Mouse (Mus musculus): Measurements from ENCODE around the gene Gls. TPM values are rescaled to one million over a fixed set of nuclear protein-coding genes. Genes with fewer than 3 reads are reported as not detected.
A peak's percentile ranks its signal among the peaks of the same experiment; 100 is the strongest.

The Gls gene
- polyA plus RNA-seq, 1 experiment, result 15.5 TPM

- Histone ChIP-seq H3K27ac (replicated peaks; ENCODE audit: low read depth, low read length) (no peak overlapping the region), H3K4me3 (ENCODE audit: insufficient read depth, low read depth, low read length) (no peak overlapping the region), H3K4me1 (ENCODE audit: control insufficient read depth, insufficient read depth, insufficient read length, low read length) (no peaks in the 10 kb centered on the region)
These were observed 99.8 kb downstream of the Gls start for GRCm38 (mm10) chr1:52133254-52133653.

GRCm38 (mm10) chr1:52131787-52132377 is 101.2 kb downstream of the Gls start:
- Histone ChIP-seq H3K4me1 (ENCODE audit: control insufficient read depth, insufficient read depth, insufficient read length, low read length) (no peaks in the 10 kb centered on the region), H3K4me3 (ENCODE audit: insufficient read depth, low read depth, low read length) (no peak overlapping the region), H3K27ac (replicated peaks; ENCODE audit: low read depth, low read length) (no peak overlapping the region)

DNA sequence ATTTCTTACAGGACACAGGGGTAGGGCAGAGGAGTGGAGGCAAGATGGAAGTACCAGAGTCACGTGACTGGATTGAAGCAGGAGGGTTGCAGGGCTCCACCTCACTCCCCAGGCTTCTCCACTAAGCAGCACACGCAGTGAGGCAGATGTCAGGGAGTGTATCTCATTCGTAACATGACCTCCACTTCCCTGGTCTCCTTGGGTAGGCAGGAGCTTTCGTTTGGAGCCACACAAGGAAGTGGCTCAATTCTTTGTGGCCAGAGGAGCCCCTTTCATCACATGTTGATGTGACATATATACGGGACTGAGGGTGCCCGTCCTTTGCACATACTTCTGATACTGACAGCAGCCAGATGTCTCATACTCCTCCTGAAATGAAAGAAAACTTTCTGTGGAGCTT is 103.2 kb downstream of the Gls start:
- H3K4me3 ChIP-seq (ENCODE audit: insufficient read depth, low read depth, low read length), result no peak overlapping the region
- H3K27ac ChIP-seq (replicated peaks; ENCODE audit: low read depth, low read length), result no peak overlapping the region
- no peaks in the 10 kb centered on the region for H3K4me1 ChIP-seq (ENCODE audit: control insufficient read depth, insufficient read depth, insufficient read length, low read length)

DNA sequence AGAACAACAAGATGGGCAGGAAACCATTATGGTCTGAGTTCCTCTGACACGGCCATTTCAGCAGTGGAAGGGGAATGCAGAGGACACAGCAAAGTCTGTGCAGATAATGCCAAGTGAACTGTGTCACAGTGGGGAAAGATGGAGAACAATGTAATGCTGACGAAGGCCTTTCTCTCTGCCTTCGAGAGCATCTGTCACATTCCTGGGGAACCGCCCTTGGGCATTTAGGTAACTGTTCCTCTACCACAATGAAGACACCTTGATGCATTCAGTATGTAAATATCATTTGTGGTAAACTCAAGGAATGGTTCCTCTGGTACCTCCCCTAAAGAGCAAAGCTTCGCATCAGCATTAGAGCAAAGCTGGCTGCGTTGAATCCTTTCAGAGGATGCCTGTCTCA is 105.7 kb downstream of the Gls start:
- no peak overlapping the region for H3K27ac ChIP-seq (replicated peaks; ENCODE audit: low read depth, low read length)
- H3K4me1 ChIP-seq (ENCODE audit: control insufficient read depth, insufficient read depth, insufficient read length, low read length), result no peaks in the 10 kb centered on the region
- H3K4me3 ChIP-seq (ENCODE audit: insufficient read depth, low read depth, low read length), result no peak overlapping the region

- no peak overlapping the region for H3K4me3 ChIP-seq (ENCODE audit: insufficient read depth, low read depth, low read length)
- H3K27ac ChIP-seq (replicated peaks; ENCODE audit: low read depth, low read length), result no peak overlapping the region
- H3K4me1 ChIP-seq (ENCODE audit: control insufficient read depth, insufficient read depth, insufficient read length, low read length), result peaks cover 3% of the 10 kb centered on the region; the same call in 1 of the 2 replicates
These were observed 108.2 kb downstream of the Gls start for GRCm38 (mm10) chr1:52124818-52125217.

DNA sequence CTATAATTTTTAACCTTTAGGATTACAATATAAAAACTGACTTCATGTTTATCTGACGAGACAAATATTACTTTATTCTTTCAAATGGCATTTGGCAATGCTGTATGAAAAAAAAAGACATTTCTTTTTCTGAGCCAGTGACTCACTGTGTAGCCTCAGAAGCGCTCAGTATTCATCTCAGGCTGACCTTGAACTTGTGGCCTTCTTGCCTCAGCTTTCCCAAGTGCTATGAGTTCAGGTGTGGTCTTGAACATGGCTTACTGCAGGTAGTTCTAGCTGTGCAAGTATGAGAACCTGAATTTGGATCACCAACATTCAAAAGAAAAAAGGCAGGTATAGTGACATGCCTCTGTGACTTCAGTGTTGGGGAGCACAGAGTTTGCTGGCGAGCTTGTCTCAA is 112.0 kb downstream of the Gls start:
- Histone ChIP-seq H3K27ac (replicated peaks; ENCODE audit: low read depth, low read length) (no peak overlapping the region), H3K4me3 (ENCODE audit: insufficient read depth, low read depth, low read length) (peak overlapping the region; percentile 7; the same call in 1 of the 2 replicates), H3K4me1 (ENCODE audit: control insufficient read depth, insufficient read depth, insufficient read length, low read length) (peaks cover 12% of the 10 kb centered on the region; the same call in 1 of the 2 replicates)

- H3K27ac ChIP-seq (replicated peaks; ENCODE audit: low read depth, low read length), result no peak overlapping the region
- H3K4me1 ChIP-seq (ENCODE audit: control insufficient read depth, insufficient read depth, insufficient read length, low read length), result peaks cover 12% of the 10 kb centered on the region; the same call in 1 of the 2 replicates
- peak overlapping the region; percentile 85 for H3K4me3 ChIP-seq (ENCODE audit: insufficient read depth, low read depth, low read length)
These were observed 112.8 kb downstream of the Gls start for GRCm38 (mm10) chr1:52120191-52120590.

GRCm38 (mm10) chr1:52119691-52120090 is 113.3 kb downstream of the Gls start:
- Histone ChIP-seq H3K27ac (replicated peaks; ENCODE audit: low read depth, low read length) (peak overlapping the region; percentile 62), H3K4me1 (ENCODE audit: control insufficient read depth, insufficient read depth, insufficient read length, low read length) (peaks cover 12% of the 10 kb centered on the region; the same call in 1 of the 2 replicates), H3K4me3 (ENCODE audit: insufficient read depth, low read depth, low read length) (peak overlapping the region; percentile 85)

- H3K4me3 ChIP-seq (ENCODE audit: insufficient read depth, low read depth, low read length), result peak within 1 kb of the TSS; percentile 85
- H3K27ac ChIP-seq (replicated peaks; ENCODE audit: low read depth, low read length), result peak within 1 kb of the TSS; percentile 83
- H3K4me1 ChIP-seq (ENCODE audit: control insufficient read depth, insufficient read depth, insufficient read length, low read length), result peaks cover 12% of the 10 kb centered on the region; the same call in 1 of the 2 replicates
These were observed 114.0 kb downstream of the Gls start, which contains the start of gene Stat1 for GRCm38 (mm10) chr1:52118860-52119591. Gene Stat1 (plus strand): TSS chr1:52119440.

GRCm38 (mm10) chr1:52117777-52118176 is 115.3 kb downstream of the Gls start:
- no peak overlapping the region for H3K27ac ChIP-seq (replicated peaks; ENCODE audit: low read depth, low read length)
- no peak overlapping the region for H3K4me3 ChIP-seq (ENCODE audit: insufficient read depth, low read depth, low read length)
- H3K4me1 ChIP-seq (ENCODE audit: control insufficient read depth, insufficient read depth, insufficient read length, low read length), result peaks cover 12% of the 10 kb centered on the region; the same call in 1 of the 2 replicates

DNA sequence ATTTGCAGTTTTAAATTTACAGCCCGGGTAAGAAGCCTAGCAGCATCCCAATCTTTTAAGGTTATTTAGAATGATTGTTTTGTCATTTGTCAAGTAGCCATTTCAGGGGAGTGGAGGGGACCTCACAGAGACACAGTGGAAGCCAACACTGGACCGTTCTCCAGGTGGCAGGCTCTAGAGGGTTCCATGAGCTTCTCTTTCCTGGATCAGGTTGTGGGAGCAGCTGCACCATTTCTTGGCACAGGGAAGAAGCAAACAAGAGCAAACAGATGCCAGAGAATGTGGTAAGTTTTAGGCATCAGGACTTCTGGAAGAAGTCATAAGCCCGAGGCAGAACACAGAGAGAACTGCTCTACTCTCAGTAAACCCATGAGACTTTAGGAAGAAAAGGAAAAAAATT is 116.6 kb downstream of the Gls start:
- peaks cover 12% of the 10 kb centered on the region; the same call in 1 of the 2 replicates for H3K4me1 ChIP-seq (ENCODE audit: control insufficient read depth, insufficient read depth, insufficient read length, low read length)
- peak overlapping the region; percentile 71 for H3K27ac ChIP-seq (replicated peaks; ENCODE audit: low read depth, low read length)
- no peak overlapping the region for H3K4me3 ChIP-seq (ENCODE audit: insufficient read depth, low read depth, low read length)

GRCm38 (mm10) chr1:52113666-52114069 is 119.4 kb downstream of the Gls start:
- peaks cover 9% of the 10 kb centered on the region; the same call in 1 of the 2 replicates for H3K4me1 ChIP-seq (ENCODE audit: control insufficient read depth, insufficient read depth, insufficient read length, low read length)
- H3K27ac ChIP-seq (replicated peaks; ENCODE audit: low read depth, low read length), result peak overlapping the region; percentile 93
- H3K4me3 ChIP-seq (ENCODE audit: insufficient read depth, low read depth, low read length), result peak overlapping the region; percentile 71

Other genes with a start within 250 kb of the Gls start
- gene Stat4, start 246.1 kb downstream of the Gls start, polyA plus RNA-seq (2012; ENCODE audit: insufficient read depth, insufficient read length, missing spikeins), result 0.52 TPM in 1 of 2 replicates, not detected in the other
- 46.2 and 49.0 TPM in 2 replicates for gene Stat1, start 113.8 kb downstream of the Gls start, polyA plus RNA-seq (2012; ENCODE audit: insufficient read depth, insufficient read length, missing spikeins)